Mouse (Mus musculus) thymus, postnatal 25 days (tissue): ENCODE measurements around the gene Rpl13.

Experiments used
- DNase-seq: peaks from one replicate; pipeline ENCODE4 v3.0.0; 2022

The Rpl13 gene

DNA sequence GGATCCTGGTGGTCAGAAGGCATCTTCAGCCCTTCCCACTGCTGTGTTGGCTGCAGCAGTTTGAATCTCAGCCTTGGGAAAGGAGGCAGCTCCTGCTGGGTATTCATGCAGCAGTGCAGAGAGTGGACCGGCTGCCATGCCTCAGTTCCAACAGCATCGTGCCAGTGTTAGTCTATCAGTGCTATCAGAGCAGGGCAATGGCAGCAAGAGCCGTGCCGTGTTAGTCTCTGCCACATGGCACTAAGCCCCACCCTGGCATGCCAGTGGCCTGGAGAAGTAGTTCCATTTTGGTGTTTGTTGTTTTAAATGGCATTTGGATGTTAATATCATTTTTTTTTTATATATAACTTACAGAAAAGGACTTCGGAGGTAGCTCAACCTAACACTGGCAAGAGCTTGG, 6.8 kb downstream of the Rpl13 start:
- no peak for DNase-seq

DNA sequence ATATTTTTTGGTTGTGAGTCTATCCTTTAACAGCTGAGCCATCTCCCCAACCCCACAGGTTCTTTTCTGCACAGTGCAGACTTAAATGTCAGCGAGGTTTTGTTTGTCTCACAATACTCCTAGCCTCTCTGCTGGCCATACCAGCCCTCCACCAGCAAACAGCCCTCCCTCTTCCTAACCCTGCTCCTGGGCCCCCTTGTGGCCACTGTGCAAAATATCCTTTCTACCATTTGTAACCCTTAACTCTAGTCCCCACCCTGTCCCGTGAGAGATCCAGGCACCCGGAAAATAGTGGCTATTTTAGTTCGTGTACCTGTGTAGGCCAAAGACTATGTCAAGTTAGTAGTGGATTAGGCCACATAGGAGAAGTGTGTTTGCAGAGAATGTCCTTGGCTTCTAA, 8.5 kb downstream of the Rpl13 start:
- DNase-seq = peak; percentile 68

DNA sequence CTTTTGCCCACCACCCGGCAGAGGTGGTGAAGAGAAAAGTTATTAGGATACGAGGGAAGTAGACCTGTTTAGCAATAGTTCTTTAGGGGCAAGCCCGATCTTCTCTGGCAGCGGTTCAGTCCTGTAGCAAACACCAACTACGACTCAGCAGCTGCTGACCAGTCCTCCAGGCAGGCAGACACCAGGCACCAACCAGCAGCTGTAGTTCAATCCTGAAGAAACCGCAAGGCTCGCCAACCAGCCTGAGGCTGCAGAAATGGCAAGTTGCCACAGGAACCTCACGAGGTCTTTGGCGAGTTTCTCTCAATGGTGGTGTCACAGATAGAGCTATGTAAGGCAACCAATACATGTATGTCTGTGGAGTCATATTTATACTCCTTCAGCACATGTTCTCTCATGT, 10.7 kb downstream of the Rpl13 start:
- no peak for DNase-seq

DNA sequence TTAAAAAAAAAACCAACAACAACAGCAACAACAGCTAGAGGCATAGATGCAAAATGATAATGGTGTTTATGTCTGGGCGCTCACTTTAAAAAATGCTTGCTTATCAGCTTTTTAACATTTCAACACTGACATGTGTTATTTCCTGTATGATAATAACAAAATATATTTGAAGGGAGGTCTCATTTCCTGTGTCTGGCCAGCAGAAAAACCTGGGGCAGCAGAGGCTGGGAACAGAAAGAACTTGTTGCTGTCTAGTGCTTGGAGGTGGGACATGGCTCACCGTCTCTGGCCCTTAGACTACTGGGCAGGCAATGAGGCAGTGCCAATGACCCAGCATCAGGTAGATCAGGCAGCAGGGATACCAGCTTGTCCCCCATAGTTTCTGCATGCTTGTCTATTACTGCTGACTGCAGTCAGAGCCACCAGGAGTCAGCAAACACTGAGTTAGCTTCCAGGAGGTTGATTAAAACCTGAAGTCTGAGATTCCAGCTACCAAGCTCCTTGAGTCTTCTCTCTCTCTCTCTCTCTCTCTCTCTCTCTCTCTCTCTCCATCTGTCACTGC, 11.8 kb downstream of the Rpl13 start:
- no peak for DNase-seq

DNA sequence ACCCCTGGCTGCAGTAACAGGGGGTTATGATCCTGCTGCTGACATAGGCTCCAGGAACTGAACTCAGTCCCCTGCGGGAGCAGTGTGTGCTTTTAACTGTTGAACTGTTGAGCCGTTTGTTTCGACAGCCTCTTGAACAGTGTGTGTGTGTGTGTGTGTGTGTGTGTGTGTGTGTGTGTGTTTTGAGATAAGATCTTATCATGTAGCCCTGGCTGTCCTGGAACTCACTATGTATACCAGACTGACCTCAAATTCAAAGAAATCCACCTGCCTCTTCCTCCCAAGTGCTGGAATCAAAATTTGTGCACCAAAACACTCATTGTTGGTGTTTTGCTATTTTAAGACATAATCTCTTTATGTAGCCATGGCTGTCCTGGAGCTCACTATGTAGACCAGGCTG, 12.5 kb downstream of the Rpl13 start:
- no peak for DNase-seq

DNA sequence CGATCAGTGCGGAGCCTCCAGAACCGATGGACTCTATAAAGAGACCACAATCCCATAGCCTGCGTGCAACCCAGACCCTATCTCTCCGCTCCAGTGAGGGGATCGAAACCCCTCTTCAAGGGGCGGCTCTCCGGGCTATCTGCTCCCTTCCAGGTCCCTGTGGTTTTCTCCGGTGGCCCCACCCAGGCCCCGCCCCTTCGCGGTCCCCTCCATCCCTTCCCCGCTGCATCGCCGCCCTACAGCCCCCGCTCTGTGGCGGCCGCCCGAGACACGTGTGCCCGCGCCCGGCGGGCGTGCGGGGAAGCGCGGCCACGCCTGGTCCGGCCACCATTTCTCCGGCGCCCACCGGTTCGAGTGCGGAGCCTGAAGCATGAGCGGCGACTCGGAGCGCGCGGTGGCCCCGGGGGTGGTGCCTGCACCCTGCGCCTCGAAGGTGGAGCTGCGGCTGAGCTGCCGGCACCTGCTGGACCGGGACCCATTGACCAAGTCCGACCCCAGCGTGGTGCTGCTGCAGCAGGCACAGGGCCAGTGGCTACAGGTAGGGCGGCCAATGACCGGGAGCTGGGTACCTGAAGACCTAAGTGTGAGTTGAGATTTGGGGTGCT, 15.1 kb downstream of the Rpl13 start, which contains the start of gene Cpne7:
Cpne7 (plus strand) TSS at position 248 of the 605 bp plus-strand sequence.
- DNase-seq = no peak

DNA sequence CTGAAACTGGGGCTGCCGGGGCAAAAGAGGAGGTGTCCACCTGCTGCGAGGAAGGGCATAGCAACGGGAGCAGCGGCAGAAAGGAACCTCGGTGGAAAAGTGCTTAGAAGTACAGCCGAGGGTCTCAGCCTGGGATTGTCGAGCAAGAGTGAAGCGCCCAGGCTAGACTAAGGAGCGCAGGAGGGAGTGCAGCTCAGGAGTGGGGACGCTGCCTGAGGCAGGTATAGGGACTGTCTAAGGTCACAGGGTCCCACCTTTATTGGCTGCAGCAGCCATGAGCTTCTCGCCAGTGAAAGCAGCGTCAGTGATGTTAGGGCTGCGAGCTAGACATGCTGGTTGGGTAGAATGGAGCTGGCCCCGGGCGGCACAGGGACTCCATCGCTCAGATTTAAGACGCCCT, 15.6 kb downstream of the Rpl13 start:
- no peak for DNase-seq

DNA sequence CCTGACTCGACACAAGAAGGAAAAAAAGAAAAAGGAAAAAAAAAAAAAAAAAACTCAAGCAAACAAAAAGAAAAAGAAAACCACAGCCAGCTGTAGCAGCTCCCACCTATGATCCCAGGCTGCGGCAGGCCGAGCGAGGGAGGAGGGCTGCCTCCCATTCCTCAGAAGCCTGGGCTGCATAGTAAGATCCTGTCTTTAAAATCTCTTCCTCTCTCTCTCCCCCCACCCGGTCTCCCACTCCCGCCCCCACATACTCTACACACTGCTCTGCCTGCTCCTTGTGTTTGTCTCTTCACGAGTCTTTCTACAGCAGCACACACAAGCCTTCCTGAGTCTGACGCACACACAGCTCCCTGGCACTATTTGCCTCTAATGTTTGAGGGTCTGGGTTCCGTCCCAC, 19.9 kb downstream of the Rpl13 start:
- no peak for DNase-seq

DNA sequence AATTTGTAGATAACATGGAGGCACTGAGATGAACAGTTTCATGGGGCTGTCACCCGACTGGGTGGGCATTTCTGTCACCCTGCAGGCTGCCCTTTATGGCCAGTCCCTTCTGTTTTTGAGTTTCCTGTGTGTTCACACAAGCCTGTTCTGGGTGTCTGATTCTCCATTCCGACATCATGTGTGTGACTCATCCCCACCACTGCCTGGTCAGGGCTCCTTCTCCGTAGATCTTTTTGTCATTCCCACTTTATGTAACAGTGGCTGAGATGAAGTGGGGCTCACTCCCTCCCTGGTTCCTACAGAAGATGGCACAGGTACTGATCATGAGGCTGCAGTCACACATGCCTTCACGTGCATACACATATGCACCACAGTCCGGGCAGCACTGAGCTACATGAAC, 20.5 kb downstream of the Rpl13 start:
- no peak for DNase-seq

DNA sequence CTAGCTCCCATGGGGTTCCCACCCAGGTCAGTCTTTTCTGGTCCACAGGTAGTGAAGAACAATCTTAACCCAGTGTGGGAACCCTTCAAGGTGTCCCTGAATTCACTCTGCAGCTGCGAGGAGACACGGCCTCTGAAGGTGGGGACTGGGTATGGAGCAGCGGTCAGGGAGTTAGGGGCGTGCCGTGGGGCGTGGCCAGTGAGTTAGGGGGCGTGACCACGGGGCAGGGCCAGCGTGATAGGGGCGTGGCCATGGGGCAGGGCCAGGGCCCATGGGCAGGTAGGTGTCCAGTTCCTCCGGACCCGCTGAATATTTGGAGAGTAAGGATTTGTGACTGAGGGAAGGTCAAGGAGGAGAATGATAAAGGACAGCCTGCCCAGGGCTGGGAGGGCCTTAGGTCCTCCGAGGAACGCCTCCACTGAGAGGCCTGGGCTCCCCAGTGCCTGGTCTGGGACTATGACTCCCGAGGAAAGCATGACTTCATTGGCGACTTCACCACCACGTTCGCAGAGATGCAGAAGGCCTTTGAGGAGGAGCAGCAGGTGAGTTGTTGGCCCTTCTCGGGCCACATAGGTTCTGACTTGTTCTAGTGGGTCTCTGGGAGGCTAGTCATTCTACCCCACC, 24.2 kb downstream of the Rpl13 start:
- DNase-seq = peak; percentile 22

DNA sequence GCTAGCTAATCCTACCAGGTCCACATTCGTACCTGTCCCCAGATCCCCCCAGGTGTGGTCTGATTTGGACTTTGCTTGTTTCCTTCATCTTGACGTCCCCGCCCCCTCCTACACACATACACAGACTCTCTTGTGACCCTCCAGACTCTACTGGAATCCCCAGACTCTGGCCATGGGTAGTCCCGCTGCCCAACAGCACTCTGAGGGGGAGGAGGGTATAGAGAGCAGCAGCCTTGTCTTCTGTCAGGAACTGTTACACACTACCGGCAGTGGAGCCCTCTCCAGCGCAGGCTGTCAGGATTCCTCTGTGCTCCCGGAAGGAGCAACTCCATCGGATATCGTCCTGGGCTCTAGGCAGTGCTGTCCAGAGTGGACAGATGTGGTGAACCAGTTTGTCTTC, 28.9 kb downstream of the Rpl13 start:
- no peak for DNase-seq

DNA sequence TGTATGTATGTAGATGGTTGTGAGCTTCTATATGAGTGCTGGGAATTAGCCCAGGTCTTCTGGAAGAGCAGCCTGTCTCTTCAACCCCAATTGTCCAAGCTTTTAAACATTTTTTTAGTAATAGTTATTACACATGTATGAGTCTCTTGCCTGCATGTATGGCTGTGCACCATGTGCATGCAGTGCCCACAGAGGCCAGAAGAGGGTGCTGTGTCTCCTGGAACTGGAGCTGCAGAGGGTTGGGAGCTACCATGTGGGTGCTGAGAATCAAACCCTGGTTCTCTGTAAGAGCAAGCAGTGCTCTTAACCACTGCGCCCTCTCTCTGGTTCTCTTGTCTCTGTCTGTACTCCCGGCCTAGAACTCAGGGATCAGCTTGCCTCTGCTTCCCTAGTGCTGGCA, 30.8 kb downstream of the Rpl13 start:
- no peak for DNase-seq

DNA sequence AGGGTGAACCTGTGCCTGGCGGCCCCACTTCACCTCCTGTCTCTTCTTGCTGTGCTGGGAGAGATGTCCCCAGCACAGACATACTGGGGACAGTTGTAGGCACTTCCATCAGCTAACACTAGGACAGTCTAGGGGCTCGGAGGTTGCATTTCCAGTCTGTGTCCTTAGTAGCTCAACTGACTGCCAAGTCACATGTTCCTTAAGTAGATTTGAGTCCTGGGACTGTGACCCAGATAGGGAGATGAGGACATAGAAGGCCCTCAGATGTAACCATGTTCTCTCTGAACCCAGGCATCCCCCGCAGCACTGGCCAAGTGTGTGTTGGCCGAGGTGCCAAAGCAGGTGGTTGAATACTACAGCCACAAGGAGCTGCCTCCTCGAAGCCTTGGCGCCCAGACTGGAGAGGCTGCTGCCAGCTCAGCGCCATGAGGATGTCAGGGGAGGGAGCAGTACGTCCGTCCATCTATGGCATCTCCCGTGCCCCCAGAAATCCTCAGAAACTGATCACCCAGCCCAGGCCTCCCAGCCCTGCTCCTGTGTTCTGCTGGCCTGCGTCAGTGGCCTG, 32.1 kb downstream of the Rpl13 start:
- DNase-seq = no peak

DNA sequence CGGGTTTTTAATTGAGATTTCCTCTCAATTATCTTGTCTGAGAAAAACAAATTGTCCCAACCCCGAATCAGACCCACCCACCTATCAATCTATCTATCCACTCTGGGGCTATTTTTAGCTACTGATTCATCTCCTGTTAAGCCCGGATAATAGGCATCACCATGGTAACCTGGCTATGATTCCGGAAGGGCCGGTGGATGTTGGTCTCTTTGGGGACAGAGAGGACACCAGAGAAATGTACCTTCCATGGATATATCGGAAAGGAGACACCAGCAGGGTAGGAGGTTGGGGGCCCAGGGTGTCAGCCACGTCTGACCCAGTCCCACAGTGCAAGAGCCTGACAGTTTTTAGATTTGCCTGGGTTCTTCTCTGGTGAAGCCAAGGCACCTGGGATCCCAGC, 33.3 kb downstream of the Rpl13 start:
- DNase-seq = no peak

DNA sequence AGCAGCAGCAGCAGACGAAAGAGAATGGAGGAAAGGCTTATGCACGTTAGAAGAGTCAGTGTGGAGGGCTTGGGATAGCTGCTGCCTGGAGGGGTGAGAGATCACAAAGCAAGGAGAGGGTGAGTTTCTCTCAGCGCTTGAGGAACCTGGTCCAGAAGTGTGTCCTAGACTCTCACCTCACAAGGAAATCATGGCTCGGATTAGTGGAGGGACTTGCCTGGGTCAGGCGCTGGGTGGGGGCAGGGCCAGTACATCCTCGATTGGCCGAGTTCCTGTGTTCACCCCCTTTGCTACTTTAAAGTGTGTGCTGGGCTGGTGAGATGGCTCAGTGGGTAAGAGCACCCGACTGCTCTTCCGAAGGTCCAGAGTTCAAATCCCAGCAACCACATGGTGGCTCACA, 33.7 kb downstream of the Rpl13 start:
- DNase-seq = no peak

DNA sequence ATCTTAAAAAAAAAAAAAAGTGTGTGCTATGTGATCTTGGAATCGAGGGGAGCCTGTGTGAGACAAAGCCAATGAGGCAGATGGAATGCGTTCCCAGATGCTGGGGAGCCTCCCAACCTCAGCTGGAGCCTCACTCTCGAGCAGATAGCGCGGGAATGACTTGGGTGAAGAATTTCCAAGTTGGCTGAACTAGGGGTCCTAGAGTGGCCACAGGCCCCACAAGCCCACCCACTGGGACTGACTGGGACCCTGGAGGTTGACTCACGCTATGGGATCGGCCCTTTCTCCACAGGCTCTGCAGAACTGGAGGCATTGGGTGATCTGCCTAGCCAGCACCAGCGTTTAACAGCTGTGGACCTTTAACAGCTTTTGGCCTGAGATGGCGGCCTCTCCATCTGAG, 34.1 kb downstream of the Rpl13 start:
- DNase-seq = no peak

DNA sequence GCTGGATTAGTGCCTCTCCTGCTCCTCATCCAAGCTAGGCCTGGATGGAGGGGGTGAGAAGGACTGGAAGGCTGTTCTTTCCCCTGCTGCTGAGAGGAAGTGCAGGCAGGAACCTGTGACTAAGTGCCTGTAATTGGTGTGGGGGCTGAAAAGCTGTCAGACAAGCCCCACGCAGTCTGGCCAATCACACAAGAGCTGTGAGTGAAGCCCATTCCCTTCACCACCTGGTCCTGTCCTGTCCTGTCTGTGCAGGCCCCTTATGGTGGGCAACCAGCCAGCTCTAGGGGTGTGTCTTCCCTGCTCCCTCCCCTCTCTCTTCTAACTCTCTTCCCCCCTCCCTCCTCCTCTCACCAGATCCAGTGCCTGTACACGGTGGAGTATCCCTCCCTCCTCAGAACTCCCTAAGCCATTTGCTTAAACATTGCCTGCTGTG, 35.5 kb downstream of the Rpl13 start:
- DNase-seq = no peak

DNA sequence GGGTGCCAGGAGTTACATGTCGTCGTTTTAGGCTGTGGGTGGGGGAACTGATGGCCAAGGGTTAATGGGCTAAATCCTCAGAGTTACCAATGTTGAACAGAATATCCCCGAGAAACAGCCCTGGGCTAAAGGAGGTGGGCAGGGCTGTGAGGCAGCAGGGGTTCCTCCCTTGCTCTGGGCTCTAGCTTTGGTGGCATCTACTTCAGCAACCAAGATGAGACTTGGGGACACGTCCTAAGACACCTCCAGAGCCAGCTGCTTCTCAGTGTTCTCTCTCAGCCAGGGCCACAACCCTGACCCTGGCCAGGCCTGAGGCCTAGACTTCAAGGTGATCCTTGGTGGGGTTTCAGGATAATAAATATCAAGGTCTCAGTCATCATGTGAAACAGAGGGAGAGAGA, 36.6 kb downstream of the Rpl13 start:
- DNase-seq = no peak

DNA sequence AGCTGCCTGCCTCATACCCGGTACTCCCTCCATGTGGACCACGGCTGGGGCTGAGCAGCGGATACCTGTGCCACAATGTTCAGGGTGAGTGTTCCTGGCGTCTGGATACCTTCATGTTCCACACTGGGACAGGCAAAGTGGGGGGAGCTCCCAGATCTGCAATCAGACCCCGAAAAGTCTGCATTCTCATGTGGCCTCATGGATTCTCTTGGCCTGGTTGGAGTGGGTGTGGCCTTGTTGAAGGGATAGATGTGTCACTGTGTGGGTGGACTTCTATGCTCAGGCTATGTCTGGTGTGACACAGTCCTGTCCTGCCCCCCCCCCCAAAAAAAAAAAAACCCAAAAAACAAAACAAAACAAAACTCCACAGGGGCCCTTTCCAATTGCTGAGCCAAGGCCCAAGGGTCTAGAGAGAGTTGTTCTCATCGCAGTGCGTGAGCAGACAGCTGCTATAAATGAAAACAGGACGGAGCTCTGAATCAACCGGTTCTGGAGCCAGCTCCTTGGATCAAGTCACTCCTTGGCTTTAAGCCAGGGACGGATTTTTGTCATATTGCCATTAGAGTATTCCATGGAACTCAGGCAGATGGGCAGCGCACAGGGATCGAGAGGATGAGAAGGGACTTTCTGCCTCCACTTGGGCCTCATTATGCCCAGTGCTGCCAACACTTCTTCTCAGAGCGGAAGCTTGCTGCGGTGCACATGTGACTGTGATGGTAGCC, 39.8 kb downstream of the Rpl13 start:
- no peak for DNase-seq

DNA sequence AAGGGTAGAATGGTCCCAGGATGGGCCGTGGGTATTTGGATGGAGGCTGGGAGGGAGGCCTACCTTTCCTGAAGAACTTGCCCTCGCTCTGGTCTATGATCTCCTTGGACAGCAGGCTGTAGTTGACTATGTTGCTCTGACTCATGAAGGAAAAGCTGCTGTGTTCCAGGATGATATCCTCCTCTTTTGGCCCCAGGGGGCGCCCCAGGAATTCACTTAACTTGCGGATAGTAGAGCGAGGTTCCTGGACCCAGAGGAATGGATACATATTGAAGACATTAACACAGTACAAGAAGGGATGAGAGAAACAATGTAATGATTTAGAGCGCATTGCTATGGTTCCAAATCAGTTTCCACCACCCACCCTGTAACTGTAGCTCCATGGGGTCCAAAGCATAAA, 43.1 kb downstream of the Rpl13 start:
- DNase-seq = peak; percentile 18

DNA sequence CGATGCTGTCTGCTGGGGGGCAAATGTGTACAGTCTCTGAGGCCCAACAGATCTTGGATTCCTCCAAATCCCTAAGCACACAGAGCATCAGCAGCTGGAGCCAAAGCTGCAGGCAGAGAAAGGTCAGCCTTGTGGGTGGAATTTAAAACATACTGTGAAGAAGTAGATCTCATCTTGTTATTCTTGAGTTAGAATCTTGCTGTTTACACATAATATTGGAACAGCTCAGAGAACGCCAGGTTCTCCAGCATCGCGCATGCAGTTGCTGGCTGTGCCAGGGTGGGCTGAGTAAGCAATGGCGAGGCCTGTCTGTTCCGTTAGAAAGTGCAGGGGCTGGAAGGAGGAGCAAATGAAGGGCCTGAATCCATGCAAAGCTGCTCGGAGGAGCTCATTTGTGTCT, 44.2 kb downstream of the Rpl13 start:
- no peak for DNase-seq

DNA sequence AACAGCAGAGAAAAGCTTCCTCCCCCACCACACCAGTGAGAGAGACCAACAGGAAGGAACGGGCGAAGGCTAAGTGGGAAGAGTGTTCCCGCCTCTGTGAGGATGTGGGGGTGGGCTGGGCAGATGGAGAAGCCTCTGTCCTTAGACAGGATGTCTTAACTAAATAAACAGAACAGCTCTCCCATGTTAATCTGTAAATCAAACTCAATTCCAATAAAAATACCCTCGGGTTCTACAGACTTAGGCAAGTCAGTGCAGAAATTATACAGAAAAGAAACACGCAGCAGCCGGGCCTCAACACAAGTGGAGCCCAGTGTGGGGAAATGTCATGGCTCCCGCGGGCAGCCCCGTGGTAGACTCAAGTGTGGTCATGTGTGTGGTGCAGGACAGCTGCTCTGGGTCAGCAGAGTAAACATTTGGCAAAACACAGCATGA, 48.6 kb downstream of the Rpl13 start:
- no peak for DNase-seq
